Mouse (Mus musculus) macrophage (primary cell): ENCODE data around the gene Rab43. TPM values are rescaled to one million over a fixed set of nuclear protein-coding genes. Genes with fewer than 3 reads are reported as not detected.

Experiments
- H3K27ac ChIP-seq: fragments of 350-480 bp; formaldehyde crosslinking; 2 replicates; pipeline ENCODE4 v1.9.0; 2021
- H3K36me3 ChIP-seq: fragments of 350-480 bp; formaldehyde crosslinking; 2 replicates; pipeline ENCODE4 v1.9.0; 2021; ENCODE audit errors: inconsistent target
- H3K4me3 ChIP-seq: fragments of 350-480 bp; formaldehyde crosslinking; 2 replicates; pipeline ENCODE4 v1.9.0; 2021; ENCODE audit errors: inconsistent target
- H3K79me2 ChIP-seq: fragments of 350-480 bp; formaldehyde crosslinking; 2 replicates; pipeline ENCODE4 v1.9.0; 2021; ENCODE audit errors: inconsistent target
- WGBS: methylation state at CpG from one replicate; pipeline ENCODE4 v1.1.7; 2026; ENCODE audit warnings: inconsistent platforms; ENCODE audit not compliant: missing documents; 5-methylcytosine and 5-hydroxymethylcytosine counted together
- polyA plus RNA-seq: library from polyadenylated mRNA; stranded (reverse); fragments of 250-400 nt; gene quantifications from 3 replicates; pipeline ENCODE4 v1.2.4, GENCODE M21; 2018; ENCODE audit warnings: inconsistent platforms

The Rab43 gene
- polyA plus RNA-seq, 1 experiment from 2014 or later: 35.5 TPM

- H3K36me3 ChIP-seq: no peaks in the 10 kb centered on the region; the same call in 1 of the 2 replicates
These were observed 7.9 kb downstream of the Rab43 start for GRCm38 (mm10) chr6:87804036-87804435.

GRCm38 (mm10) chr6:87802462-87802861 lies 9.5 kb downstream of the Rab43 start:
- Histone ChIP-seq H3K36me3 (no peaks in the 10 kb centered on the region; the same call in 1 of the 2 replicates), H3K4me3 (no peak overlapping the region), H3K79me2 (peaks cover 96% of the 10 kb centered on the region), H3K27ac (no peak overlapping the region)
- WGBS: 52% methylated on average over 4 of the region's 7 CpGs

More at GRCm38 (mm10) chr6:87804036-87804435, 7.9 kb downstream of the Rab43 start:
- WGBS: 67% methylated on average over 1 of the region's 1 CpGs
- Histone ChIP-seq H3K27ac (0 out of 2 replicates have a peak overlapping the region, but pooled peaks have one; percentile 4), H3K79me2 (peaks cover 96% of the 10 kb centered on the region), H3K4me3 (no peak overlapping the region)

GRCm38 (mm10) chr6:87799576-87799975 lies 12.4 kb downstream of the Rab43 start:
- WGBS: 96% methylated on average over 6 of the region's 6 CpGs
- Histone ChIP-seq H3K4me3 (no peak overlapping the region), H3K27ac (no peak overlapping the region), H3K36me3 (peaks cover 3% of the 10 kb centered on the region; the same call in 1 of the 2 replicates), H3K79me2 (peaks cover 95% of the 10 kb centered on the region)

GRCm38 (mm10) chr6:87797321-87797720 lies 14.6 kb downstream of the Rab43 start:
- peaks cover 72% of the 10 kb centered on the region for H3K79me2 ChIP-seq
- no peak overlapping the region for H3K4me3 ChIP-seq
- no peak overlapping the region for H3K27ac ChIP-seq
- WGBS: 85% methylated on average over 2 of the region's 2 CpGs
- peaks cover 25% of the 10 kb centered on the region for H3K36me3 ChIP-seq

- peaks cover 33% of the 10 kb centered on the region for H3K36me3 ChIP-seq
- peaks cover 62% of the 10 kb centered on the region for H3K79me2 ChIP-seq
- WGBS: 90% methylated on average over 6 of the region's 6 CpGs
- no peak overlapping the region for H3K4me3 ChIP-seq
- H3K27ac ChIP-seq: no peak overlapping the region
These were observed 15.6 kb downstream of the Rab43 start for GRCm38 (mm10) chr6:87796251-87796880.

GRCm38 (mm10) chr6:87795385-87796150 lies 16.4 kb downstream of the Rab43 start:
- Histone ChIP-seq H3K36me3 (peaks cover 41% of the 10 kb centered on the region), H3K79me2 (peaks cover 55% of the 10 kb centered on the region; the same call in 1 of the 2 replicates), H3K27ac (no peak overlapping the region), H3K4me3 (no peak overlapping the region)
- WGBS: 80% methylated on average over 5 of the region's 6 CpGs

- peaks cover 47% of the 10 kb centered on the region for H3K36me3 ChIP-seq
- 97% methylated on average over 10 of the region's 10 CpGs for WGBS
- H3K4me3 ChIP-seq: no peak overlapping the region
- H3K27ac ChIP-seq: no peak overlapping the region
- peaks cover 38% of the 10 kb centered on the region; the same call in 1 of the 2 replicates for H3K79me2 ChIP-seq
These were observed 18.0 kb downstream of the Rab43 start for GRCm38 (mm10) chr6:87793821-87794510.

- WGBS: 91% methylated on average over 5 of the region's 5 CpGs
- H3K4me3 ChIP-seq: no peak overlapping the region
- peaks cover 17% of the 10 kb centered on the region; the same call in 1 of the 2 replicates for H3K79me2 ChIP-seq
- H3K27ac ChIP-seq: no peak overlapping the region
- peaks cover 47% of the 10 kb centered on the region for H3K36me3 ChIP-seq
These were observed 20.1 kb downstream of the Rab43 start for GRCm38 (mm10) chr6:87791826-87792225.

- Histone ChIP-seq H3K36me3 (peaks cover 47% of the 10 kb centered on the region), H3K27ac (no peak overlapping the region), H3K4me3 (no peak overlapping the region), H3K79me2 (peaks cover 8% of the 10 kb centered on the region; the same call in 1 of the 2 replicates)
- WGBS: 55% methylated on average over 7 of the region's 7 CpGs
These were observed 21.0 kb downstream of the Rab43 start for GRCm38 (mm10) chr6:87790779-87791480.

GRCm38 (mm10) chr6:87789791-87790190 lies 22.2 kb downstream of the Rab43 start:
- H3K36me3 ChIP-seq: peaks cover 47% of the 10 kb centered on the region
- WGBS: 60% methylated on average over 6 of the region's 6 CpGs

GRCm38 (mm10) chr6:87788896-87789587 lies 22.9 kb downstream of the Rab43 start:
- no peak overlapping the region for H3K27ac ChIP-seq

More at GRCm38 (mm10) chr6:87789791-87790190, 22.2 kb downstream of the Rab43 start:
- Histone ChIP-seq H3K27ac (no peak overlapping the region), H3K4me3 (no peak overlapping the region), H3K79me2 (no peaks in the 10 kb centered on the region)

GRCm38 (mm10) chr6:87788266-87788895 lies 23.6 kb downstream of the Rab43 start:
- WGBS: 94% methylated on average over 9 of the region's 9 CpGs
- H3K36me3 ChIP-seq: peaks cover 33% of the 10 kb centered on the region
- no peak overlapping the region for H3K27ac ChIP-seq

More at GRCm38 (mm10) chr6:87788896-87789587, 22.9 kb downstream of the Rab43 start:
- WGBS: 23% methylated on average over 5 of the region's 5 CpGs
- Histone ChIP-seq H3K79me2 (no peaks in the 10 kb centered on the region), H3K36me3 (peaks cover 39% of the 10 kb centered on the region), H3K4me3 (no peak overlapping the region)

More at GRCm38 (mm10) chr6:87788266-87788895, 23.6 kb downstream of the Rab43 start:
- Histone ChIP-seq H3K79me2 (no peaks in the 10 kb centered on the region), H3K4me3 (no peak overlapping the region)
